Mouse (Mus musculus): ENCODE results near the gene Irf4. TPM values are rescaled to one million over a fixed set of nuclear protein-coding genes. Genes with fewer than 3 reads are reported as not detected.

The Irf4 gene
- total and polyA plus RNA-seq, 2 experiments from 2014 or later: 0.03 TPM; not detected in 1

DNA sequence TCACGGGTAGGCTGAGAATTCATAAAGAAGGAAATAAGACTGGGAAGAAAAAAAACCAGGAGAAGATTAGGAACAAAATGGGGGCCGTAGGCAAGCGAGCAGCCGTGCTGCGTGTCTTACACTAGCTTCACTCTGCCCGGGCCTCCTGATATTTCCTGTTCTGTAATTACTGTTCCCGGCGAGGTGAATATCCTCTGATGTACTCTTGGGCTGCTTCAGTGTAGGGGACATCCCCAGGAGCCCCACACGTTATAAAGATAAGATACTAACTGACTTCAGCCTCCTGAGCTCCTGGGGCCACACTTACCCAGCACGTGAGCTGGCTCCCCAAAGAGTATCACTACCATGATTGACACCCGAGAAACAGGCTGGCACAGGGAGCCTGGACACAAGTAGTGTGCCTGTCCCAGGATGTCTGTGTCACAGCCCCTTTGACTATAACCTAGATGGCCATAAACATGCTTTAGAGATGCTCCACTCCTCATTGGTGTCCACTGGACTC is 28.7 kb downstream of the Irf4 start:
- H3K4me1 ChIP-seq (ENCODE audit: control insufficient read depth, insufficient read depth): 0 out of 2 replicates have a peak, but pooled peaks cover 10% of the 10 kb centered on the region
- H3K9me3 ChIP-seq (replicated peaks; ENCODE audit: control insufficient read depth, low read length): no peaks in the 10 kb centered on the region
- H3K4me3 ChIP-seq (ENCODE audit: low read depth, low read length): no peak overlapping the region
- no peaks in the 10 kb centered on the region for H3K36me3 ChIP-seq (replicated peaks; ENCODE audit: control insufficient read depth, insufficient read depth, low read length)
- no peak overlapping the region for H3K27ac ChIP-seq (ENCODE audit: low read depth)
- H3K9ac ChIP-seq (replicated peaks; ENCODE audit: low read depth, low read length): no peak overlapping the region
- 39% methylated on average over 11 of the region's 11 CpGs for WGBS
- TF ChIP-seq CTCF (IDR thresholded peaks at IDR 0.05; ENCODE audit: low read depth): no peak
- TF ChIP-seq EP300 (IDR thresholded peaks at IDR 0.05; ENCODE audit: low read depth): no peak
- no peak for DNase-seq (ENCODE audit: low spot score)
- ATAC-seq (ENCODE audit: insufficient read depth, low read depth): no peak
- H3K27me3 ChIP-seq (ENCODE audit: control insufficient read depth, insufficient read depth, low read length): no peaks in the 10 kb centered on the region
- H3K4me2 ChIP-seq (ENCODE audit: low read depth, low read length): no peak overlapping the region

DNA sequence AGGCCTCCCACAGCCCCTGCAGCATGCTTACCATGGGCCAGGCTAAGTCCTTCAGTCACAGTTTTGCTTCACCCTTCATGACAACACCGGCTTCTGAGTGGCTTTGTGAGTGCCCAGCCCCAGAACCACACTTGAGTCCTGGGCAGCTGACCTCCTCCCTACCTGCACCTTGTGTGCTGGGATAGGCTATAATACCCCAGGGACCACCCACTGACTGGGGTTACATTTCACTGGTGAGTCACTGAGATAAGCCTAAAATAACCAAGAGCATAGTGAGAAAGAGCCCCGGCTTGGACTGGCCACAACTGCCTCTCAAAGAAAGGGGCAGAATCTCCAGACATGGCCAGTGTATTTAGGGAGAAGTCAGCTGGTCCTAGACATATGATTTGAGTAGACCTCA is 32.9 kb downstream of the Irf4 start:
- no peaks in the 10 kb centered on the region for H3K36me3 ChIP-seq (replicated peaks; ENCODE audit: control insufficient read depth, insufficient read depth, low read length)
- H3K9me3 ChIP-seq (replicated peaks; ENCODE audit: control insufficient read depth, low read length): no peaks in the 10 kb centered on the region
- no peak overlapping the region for H3K27ac ChIP-seq (ENCODE audit: low read depth)
- 20% methylated on average over 2 of the region's 2 CpGs for WGBS
- ATAC-seq (ENCODE audit: insufficient read depth, low read depth) (peak; percentile 84), DNase-seq (ENCODE audit: low spot score) (peak; percentile 32)
- H3K9ac ChIP-seq (replicated peaks; ENCODE audit: low read depth, low read length): no peak overlapping the region
- no peak overlapping the region for H3K4me3 ChIP-seq (ENCODE audit: low read depth, low read length)
- TF ChIP-seq CTCF (IDR thresholded peaks at IDR 0.05; ENCODE audit: low read depth): no peak
- no peak for TF ChIP-seq EP300 (IDR thresholded peaks at IDR 0.05; ENCODE audit: low read depth)
- no peaks in the 10 kb centered on the region for H3K27me3 ChIP-seq (ENCODE audit: control insufficient read depth, insufficient read depth, low read length)
- no peak overlapping the region for H3K4me2 ChIP-seq (ENCODE audit: low read depth, low read length)
- H3K4me1 ChIP-seq (ENCODE audit: control insufficient read depth, insufficient read depth): peaks cover 14% of the 10 kb centered on the region; the same call in 1 of the 2 replicates

DNA sequence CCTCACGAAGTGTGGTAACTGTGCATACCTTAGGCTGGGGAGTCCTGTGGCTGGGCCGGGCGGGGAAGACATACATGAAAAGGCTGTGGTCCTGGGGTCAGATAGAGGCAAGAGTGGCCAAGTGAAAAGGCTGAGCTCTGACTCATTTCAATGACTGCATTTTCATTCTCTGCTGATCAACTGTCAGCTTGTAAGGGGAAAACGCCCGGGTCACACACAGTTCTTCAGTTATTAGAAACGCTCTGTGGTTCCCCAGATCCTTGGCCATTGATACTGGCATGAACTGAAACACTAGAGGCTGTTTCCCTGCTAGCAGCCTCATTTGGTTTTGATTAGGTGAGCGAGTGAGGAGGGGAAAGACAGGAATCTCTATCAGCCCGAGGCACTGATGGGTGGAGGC is 33.4 kb downstream of the Irf4 start:
- Histone ChIP-seq H3K4me2 (ENCODE audit: low read depth, low read length) (no peak overlapping the region), H3K27me3 (ENCODE audit: control insufficient read depth, insufficient read depth, low read length) (no peaks in the 10 kb centered on the region), H3K9ac (replicated peaks; ENCODE audit: low read depth, low read length) (no peak overlapping the region), H3K27ac (ENCODE audit: low read depth) (no peak overlapping the region), H3K4me3 (ENCODE audit: low read depth, low read length) (no peak overlapping the region), H3K9me3 (replicated peaks; ENCODE audit: control insufficient read depth, low read length) (no peaks in the 10 kb centered on the region), H3K4me1 (ENCODE audit: control insufficient read depth, insufficient read depth) (peaks cover 19% of the 10 kb centered on the region), H3K36me3 (replicated peaks; ENCODE audit: control insufficient read depth, insufficient read depth, low read length) (no peaks in the 10 kb centered on the region)
- DNase-seq (ENCODE audit: low spot score): no peak
- TF ChIP-seq CTCF (IDR thresholded peaks at IDR 0.05; ENCODE audit: low read depth) (no peak), EP300 (IDR thresholded peaks at IDR 0.05; ENCODE audit: low read depth) (no peak)
- 44% methylated on average over 8 of the region's 8 CpGs for WGBS
- ATAC-seq (ENCODE audit: insufficient read depth, low read depth): no peak

DNA sequence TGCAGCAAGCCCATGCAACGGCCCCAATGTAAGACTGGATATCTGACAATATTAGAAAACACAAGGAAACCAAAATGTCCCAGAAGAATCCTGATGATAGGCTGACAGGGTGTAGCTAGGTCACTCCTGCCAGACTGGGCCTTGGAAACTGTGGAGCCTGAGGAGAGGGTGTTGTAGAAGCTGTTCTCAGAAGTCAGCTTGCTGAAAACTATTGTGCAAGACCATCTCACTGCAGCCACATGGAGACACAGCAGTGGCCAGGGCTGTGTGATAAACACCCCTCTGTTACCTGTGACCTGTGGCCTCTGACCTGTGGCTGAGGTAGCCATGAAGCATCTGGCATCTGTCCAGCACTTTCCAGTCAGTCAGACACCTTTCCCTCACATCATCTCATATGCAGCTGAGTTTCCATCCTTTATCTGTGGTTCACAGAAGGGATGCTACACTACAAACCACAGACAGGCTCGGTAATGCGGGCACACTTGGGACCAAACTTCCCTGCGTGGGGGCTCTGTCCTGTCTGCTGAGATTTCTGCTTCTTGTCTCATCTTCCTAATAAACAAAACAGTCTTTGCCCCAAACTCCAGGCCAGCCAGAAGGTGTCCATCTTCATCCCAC is 36.5 kb downstream of the Irf4 start:
- Histone ChIP-seq H3K27me3 (ENCODE audit: control insufficient read depth, insufficient read depth, low read length) (no peaks in the 10 kb centered on the region), H3K9ac (replicated peaks; ENCODE audit: low read depth, low read length) (no peak overlapping the region), H3K9me3 (replicated peaks; ENCODE audit: control insufficient read depth, low read length) (no peaks in the 10 kb centered on the region), H3K27ac (ENCODE audit: low read depth) (no peak overlapping the region), H3K36me3 (replicated peaks; ENCODE audit: control insufficient read depth, insufficient read depth, low read length) (no peaks in the 10 kb centered on the region), H3K4me1 (ENCODE audit: control insufficient read depth, insufficient read depth) (peaks cover 21% of the 10 kb centered on the region), H3K4me2 (ENCODE audit: low read depth, low read length) (no peak overlapping the region), H3K4me3 (ENCODE audit: low read depth, low read length) (no peak overlapping the region)
- TF ChIP-seq CTCF (IDR thresholded peaks at IDR 0.05; ENCODE audit: low read depth): no peak
- no peak for TF ChIP-seq EP300 (IDR thresholded peaks at IDR 0.05; ENCODE audit: low read depth)
- WGBS: 74% methylated on average over 4 of the region's 4 CpGs
- ATAC-seq (ENCODE audit: insufficient read depth, low read depth) (no peak), DNase-seq (ENCODE audit: low spot score) (no peak)

DNA sequence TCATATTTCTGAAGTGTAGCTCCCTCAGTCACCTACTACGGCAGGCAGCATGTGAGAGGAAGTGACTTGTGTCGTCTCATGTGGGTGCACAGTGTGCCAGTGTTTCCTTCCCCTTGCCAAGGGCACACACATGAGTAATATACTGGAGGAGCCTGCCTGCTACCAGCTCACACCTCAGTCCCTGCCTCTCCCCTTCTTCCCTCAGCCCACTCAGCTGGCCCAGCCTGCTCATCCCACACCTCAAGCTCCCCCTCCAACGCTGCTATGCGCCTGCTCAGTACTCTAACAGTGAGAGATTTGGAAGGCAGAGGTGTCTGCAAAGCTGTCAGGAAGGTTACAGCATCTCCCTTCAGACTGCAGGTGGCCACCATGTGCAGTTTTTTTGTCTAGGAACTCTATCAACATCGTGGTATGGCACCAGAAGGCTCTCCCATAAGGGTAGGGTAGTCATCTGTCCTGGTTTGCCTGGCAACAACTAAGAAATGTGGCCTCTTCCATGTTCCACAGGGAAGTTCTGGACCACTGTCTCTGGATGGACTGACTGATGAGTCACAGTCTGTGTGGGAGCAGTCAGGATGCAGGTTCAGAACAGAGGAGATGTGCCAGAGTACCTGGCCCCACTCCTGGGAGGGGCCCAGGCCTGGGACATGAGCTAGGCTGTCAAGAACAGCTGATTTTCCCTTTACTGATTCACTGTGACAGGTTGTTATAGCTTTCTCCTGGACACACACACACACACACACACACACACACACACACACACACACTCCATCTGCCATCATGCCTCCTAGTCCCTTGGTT is 37.4 kb downstream of the Irf4 start:
- no peaks in the 10 kb centered on the region for H3K36me3 ChIP-seq (replicated peaks; ENCODE audit: control insufficient read depth, insufficient read depth, low read length)
- ATAC-seq (ENCODE audit: insufficient read depth, low read depth) (no peak), DNase-seq (ENCODE audit: low spot score) (no peak)
- WGBS: 48% methylated on average over 5 of the region's 5 CpGs
- TF ChIP-seq EP300 (IDR thresholded peaks at IDR 0.05; ENCODE audit: low read depth) (no peak), CTCF (IDR thresholded peaks at IDR 0.05; ENCODE audit: low read depth) (no peak)
- H3K9ac ChIP-seq (replicated peaks; ENCODE audit: low read depth, low read length): no peak overlapping the region
- H3K27ac ChIP-seq (ENCODE audit: low read depth): no peak overlapping the region
- peaks cover 21% of the 10 kb centered on the region for H3K4me1 ChIP-seq (ENCODE audit: control insufficient read depth, insufficient read depth)
- no peaks in the 10 kb centered on the region for H3K27me3 ChIP-seq (ENCODE audit: control insufficient read depth, insufficient read depth, low read length)
- H3K4me2 ChIP-seq (ENCODE audit: low read depth, low read length): no peak overlapping the region
- no peak overlapping the region for H3K4me3 ChIP-seq (ENCODE audit: low read depth, low read length)
- no peaks in the 10 kb centered on the region for H3K9me3 ChIP-seq (replicated peaks; ENCODE audit: control insufficient read depth, low read length)
